Mouse (Mus musculus) liver, postnatal 0 days (tissue): Measurements from ENCODE around the gene BC049762.
A peak's percentile ranks its signal among the peaks of the same experiment; 100 is the strongest.

ENCODE experiments used
- CTCF ChIP-seq: sonication (generic); IDR thresholded peaks from 2 replicates; pipeline ENCODE4 v1.5.1; 2016; ENCODE audit warnings: antibody characterized with exemption, low read depth
- EP300 ChIP-seq: IDR thresholded peaks from 2 replicates; pipeline ENCODE4 v1.6.1; 2016; ENCODE audit warnings: antibody characterized with exemption, low read depth, mild to moderate bottlenecking

GRCm38 (mm10) chr11:51214021-51214420, 48.8 kb downstream of the BC049762 start:
- TF ChIP-seq CTCF, result peak; percentile 26; the same call in 1 of the 2 replicates
- TF ChIP-seq EP300, result no peak
